Mouse (Mus musculus) liver, embryonic 15.5 days (tissue): ENCODE measurements around the gene Unc13a. TPM values are rescaled to one million over a fixed set of nuclear protein-coding genes. Genes with fewer than 3 reads are reported as not detected.
A peak's percentile ranks its signal among the peaks of the same experiment; 100 is the strongest.
"Not testable (repeated sequence)": the region's sequence is repeated elsewhere in the genome, so short reads cannot be mapped to it uniquely, and the experiment has no call there.

Source experiments
- ATAC-seq: fragments of 200-750 bp; cut with Nextera tagmentation; 2 replicates; pipeline ENCODE4 v1.8.0; 2017; ENCODE audit warnings: moderate number of reproducible peaks, mild to moderate bottlenecking, moderate library complexity; ENCODE audit not compliant: insufficient read depth
- H3K27ac ChIP-seq: fragments of 300-500 bp; sonication (generic); replicated peaks from 2 replicates; pipeline ENCODE4 v1.5.1; 2015; ENCODE audit warnings: mild to moderate bottlenecking, inconsistent platforms
- H3K27me3 ChIP-seq: fragments of 300-500 bp; sonication (generic); 2 replicates; pipeline ENCODE4 v1.6.1; 2015; ENCODE audit warnings: mild to moderate bottlenecking, inconsistent platforms
- H3K36me3 ChIP-seq: fragments of 300-500 bp; sonication (generic); replicated peaks from 2 replicates; pipeline ENCODE4 v1.6.1; 2015; ENCODE audit warnings: moderate library complexity, mild to moderate bottlenecking, inconsistent platforms
- H3K4me1 ChIP-seq: fragments of 300-500 bp; sonication (generic); replicated peaks from 2 replicates; pipeline ENCODE4 v1.6.1; 2015; ENCODE audit warnings: inconsistent platforms
- H3K4me2 ChIP-seq: fragments of 300-500 bp; sonication (generic); 2 replicates; pipeline ENCODE4 v1.6.1; 2015; ENCODE audit warnings: moderate library complexity, mild to moderate bottlenecking, inconsistent platforms
- H3K4me3 ChIP-seq: fragments of 300-500 bp; sonication (generic); replicated peaks from 2 replicates; pipeline ENCODE4 v1.5.1; 2015; ENCODE audit warnings: mild to moderate bottlenecking, inconsistent platforms
- H3K9ac ChIP-seq: fragments of 300-500 bp; sonication (generic); 2 replicates; pipeline ENCODE4 v1.6.1; 2015; ENCODE audit warnings: moderate library complexity, mild to moderate bottlenecking, inconsistent platforms
- H3K9me3 ChIP-seq: fragments of 300-500 bp; sonication (generic); replicated peaks from 2 replicates; pipeline ENCODE4 v1.6.1; 2016; ENCODE audit warnings: inconsistent platforms
- WGBS: fragments of 180-500 bp; shearing (Covaris S2); methylation state at CpG from one replicate; pipeline ENCODE4 v1.1.7; 2015; ENCODE audit warnings: mixed read lengths; ENCODE audit not compliant: insufficient replicate concordance; 5-methylcytosine and 5-hydroxymethylcytosine counted together
- polyA plus RNA-seq: library from polyadenylated mRNA; unstranded; fragments of >200 nt; fragmentation: Nextera tagmentation; extraction: Ambion mirVana; gene quantifications from 2 replicates; pipeline ENCODE4 v1.2.1, GENCODE M21; 2015

Unc13a gene
- polyA plus RNA-seq, 1 experiment from 2014 or later = 0.20 TPM

DNA sequence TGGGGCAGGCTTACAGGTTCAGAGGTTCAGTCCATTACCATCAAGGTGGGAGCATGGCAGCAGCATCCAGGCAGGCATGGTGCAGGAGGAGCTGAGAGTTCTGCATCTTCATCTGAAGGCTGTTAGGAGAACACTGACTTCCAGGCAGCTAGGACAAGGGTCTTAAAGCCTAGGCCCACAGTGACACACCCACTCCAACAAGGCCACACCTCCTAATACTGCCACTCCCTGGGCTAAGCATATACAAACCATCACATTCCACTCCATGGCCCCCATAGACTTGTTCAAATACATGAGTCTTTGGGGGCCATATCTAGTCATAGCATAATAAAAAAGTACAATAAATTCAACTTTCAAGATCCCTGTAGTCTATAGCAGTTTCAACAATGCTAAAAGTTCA is 31.8 kb upstream of the Unc13a start:
- H3K4me2 ChIP-seq = peak overlapping the region; percentile 74
- not testable (repeated sequence) for H3K36me3 ChIP-seq, H3K9me3 ChIP-seq
- H3K4me1 ChIP-seq = peaks cover 55% of the 10 kb centered on the region
- peaks cover 48% of the 10 kb centered on the region for H3K27me3 ChIP-seq
- ATAC-seq = peak; percentile 85
- H3K27ac ChIP-seq = peak overlapping the region; percentile 89
- H3K4me3 ChIP-seq = peak overlapping the region; percentile 57
- peak overlapping the region; percentile 62 for H3K9ac ChIP-seq

DNA sequence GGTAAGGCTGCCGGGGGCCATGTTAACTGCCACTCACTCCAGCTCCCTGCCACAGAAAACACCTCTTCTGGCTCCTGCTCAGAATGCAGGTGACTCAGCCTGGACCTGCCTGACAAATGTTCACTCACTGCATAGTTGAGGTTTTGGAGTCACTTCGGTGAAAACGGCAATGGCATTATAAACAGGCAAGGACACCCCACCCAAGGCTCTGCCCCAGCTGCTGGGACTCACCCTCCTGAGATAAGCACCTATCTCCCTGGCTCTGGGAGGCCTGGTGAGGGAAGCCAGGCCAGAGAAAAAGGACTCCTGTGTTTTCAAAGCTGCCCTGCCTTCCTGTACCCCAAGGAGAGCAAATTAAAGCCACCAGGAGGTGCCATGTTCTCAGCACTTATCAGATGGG is 31.4 kb upstream of the Unc13a start:
- peaks cover 55% of the 10 kb centered on the region for H3K4me1 ChIP-seq
- H3K27me3 ChIP-seq = peaks cover 52% of the 10 kb centered on the region
- H3K4me2 ChIP-seq = peak overlapping the region; percentile 74
- no peaks in the 10 kb centered on the region for H3K36me3 ChIP-seq
- ATAC-seq = peak; percentile 99
- peak overlapping the region; percentile 57 for H3K4me3 ChIP-seq
- WGBS = 35% methylated on average over 3 of the region's 3 CpGs
- H3K9ac ChIP-seq = peak overlapping the region; percentile 62
- H3K9me3 ChIP-seq = no peaks in the 10 kb centered on the region
- peak overlapping the region; percentile 89 for H3K27ac ChIP-seq

DNA sequence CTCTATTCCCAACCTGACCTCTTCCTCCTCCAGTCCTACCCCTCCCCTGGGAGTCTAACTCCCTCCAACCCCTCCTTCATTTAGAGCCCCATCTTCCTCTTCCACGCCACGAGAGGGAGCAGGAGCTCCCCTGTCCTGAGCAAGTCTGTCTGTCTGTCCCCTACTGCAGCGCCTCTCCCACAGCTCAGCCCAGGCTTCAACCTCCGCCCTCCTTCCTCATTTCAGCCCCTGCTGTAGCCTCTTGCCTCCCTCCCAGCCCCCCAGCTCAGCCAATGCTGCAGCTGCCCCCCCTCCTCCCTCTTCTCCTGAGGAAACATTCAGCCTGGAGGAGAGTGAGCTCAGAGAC is 30.5 kb upstream of the Unc13a start:
- H3K36me3 ChIP-seq = no peaks in the 10 kb centered on the region
- H3K9me3 ChIP-seq = no peaks in the 10 kb centered on the region
- no peak for ATAC-seq
- peak overlapping the region; percentile 74 for H3K4me2 ChIP-seq
- H3K27ac ChIP-seq = peak overlapping the region; percentile 89
- WGBS = 4% methylated on average over 4 of the region's 4 CpGs
- H3K27me3 ChIP-seq = peaks cover 56% of the 10 kb centered on the region
- H3K4me1 ChIP-seq = peaks cover 55% of the 10 kb centered on the region
- H3K4me3 ChIP-seq = peak overlapping the region; percentile 57
- H3K9ac ChIP-seq = peak overlapping the region; percentile 62

DNA sequence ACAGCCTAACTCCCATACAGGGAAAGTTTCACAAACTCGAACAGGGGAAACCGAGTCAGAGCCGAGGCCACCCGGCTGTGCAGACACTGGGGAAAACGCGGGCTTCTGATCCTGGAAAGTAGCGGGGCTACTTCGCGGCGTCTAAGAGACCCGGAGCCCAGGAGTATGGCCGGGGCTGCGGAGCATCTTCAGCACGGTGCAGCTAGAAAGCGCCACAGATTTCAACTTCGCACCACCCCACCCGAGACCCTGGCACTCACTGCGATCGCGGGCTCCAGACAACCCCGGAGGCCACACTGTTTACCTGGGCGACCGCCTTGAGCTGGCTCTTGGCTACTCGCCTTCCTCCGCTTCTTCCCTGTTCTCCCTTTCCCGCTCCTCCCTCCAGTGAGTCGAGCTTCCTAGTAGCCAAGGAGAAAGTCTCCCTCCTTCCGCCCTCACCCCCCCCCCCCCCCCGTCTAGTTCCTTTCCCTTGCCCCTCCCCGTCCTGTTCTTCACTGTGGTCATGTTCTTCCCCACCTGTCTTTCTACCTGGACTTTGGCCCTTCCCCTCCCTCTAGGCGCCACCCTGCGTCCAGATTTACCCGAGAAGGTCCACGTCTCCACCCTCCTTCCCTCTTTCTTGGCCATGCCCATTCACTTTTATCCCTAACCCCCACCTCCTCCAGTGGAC is 30.0 kb upstream of the Unc13a start, which contains the start of gene B3gnt3:
Gene B3gnt3 (minus strand): TSS at position 376 of the 673 bp plus-strand sequence.
- H3K27me3 ChIP-seq = peaks cover 61% of the 10 kb centered on the region
- 10% methylated on average over 32 of the region's 34 CpGs for WGBS

DNA sequence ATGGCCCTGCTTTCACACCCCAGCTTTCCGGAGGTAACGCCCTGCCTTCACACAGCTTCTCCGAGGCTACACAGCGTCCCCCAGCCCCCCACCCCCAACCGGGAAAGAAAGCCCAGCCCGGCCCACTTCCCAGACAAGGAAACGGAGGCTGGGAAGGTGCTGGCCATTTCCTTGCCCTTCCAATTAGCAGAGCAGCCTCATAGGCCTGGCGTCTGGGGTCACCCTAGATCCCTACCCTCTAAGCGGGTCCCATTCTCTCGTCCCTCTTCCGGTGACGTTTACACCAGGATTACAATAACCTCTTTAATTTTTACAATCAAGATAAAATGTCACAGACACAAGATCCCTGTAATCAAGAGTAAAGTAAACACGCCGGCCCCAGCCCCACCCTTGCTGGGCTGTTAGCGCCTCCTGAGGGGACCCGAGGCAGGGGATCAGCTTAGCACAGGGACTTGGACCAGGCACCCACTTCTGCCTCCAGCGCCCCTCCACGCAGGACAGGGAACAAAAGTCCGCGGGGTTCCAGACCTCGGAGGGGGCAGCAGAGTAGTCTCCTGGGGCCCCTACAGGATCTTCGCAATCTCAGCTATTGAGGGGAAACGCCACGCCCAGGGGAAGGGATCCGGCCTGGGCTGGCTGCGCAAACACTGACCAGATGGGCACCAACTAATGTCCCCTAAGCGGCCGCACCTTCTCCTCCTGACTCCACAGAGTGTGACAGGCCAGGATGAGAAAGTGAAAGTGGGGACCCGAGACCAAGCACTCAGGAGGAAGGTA is 29.1 kb upstream of the Unc13a start:
- Histone ChIP-seq H3K27me3 (peaks cover 67% of the 10 kb centered on the region), H3K4me1 (peaks cover 55% of the 10 kb centered on the region), H3K4me2 (peak overlapping the region; percentile 74), H3K9ac (peak overlapping the region; percentile 47), H3K27ac (no peak overlapping the region), H3K9me3 (no peaks in the 10 kb centered on the region), H3K36me3 (no peaks in the 10 kb centered on the region), H3K4me3 (peak overlapping the region; percentile 57)
- ATAC-seq = no peak
- 12% methylated on average over 29 of the region's 29 CpGs for WGBS

More for the DNA sequence above, 30.0 kb upstream of the Unc13a start, which contains the start of gene B3gnt3:
- Histone ChIP-seq H3K36me3 (no peaks in the 10 kb centered on the region), H3K9ac (peak within 1 kb of the TSS; percentile 62), H3K27ac (peak within 1 kb of the TSS; percentile 89), H3K4me1 (peaks cover 55% of the 10 kb centered on the region), H3K4me2 (peak within 1 kb of the TSS; percentile 74), H3K4me3 (peak within 1 kb of the TSS; percentile 57), H3K9me3 (no peaks in the 10 kb centered on the region)
- no peak for ATAC-seq

DNA sequence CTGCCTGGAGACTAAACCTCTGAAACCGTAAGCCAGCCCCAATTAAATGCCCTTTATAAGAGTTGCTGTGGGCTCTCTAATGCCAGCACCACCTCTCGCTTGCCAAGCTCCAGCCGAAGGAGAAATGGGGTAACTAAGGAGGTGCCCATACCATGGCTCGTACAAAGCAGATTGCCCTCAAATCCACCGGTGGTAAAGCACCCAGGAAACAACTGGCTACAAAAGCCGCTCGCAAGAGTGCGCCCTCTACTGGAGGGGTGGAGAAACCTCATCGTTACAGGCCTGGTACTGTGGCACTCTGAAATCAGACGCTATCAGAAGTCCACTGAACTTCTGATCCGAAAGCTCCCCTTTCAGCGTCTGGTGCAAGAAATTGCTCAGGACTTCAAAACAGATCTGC is 23.9 kb upstream of the Unc13a start:
- H3K9me3 ChIP-seq, ATAC-seq, H3K27ac ChIP-seq, H3K36me3 ChIP-seq, H3K4me2 ChIP-seq, H3K4me3 ChIP-seq, H3K9ac ChIP-seq: not testable (repeated sequence)
- H3K4me1 ChIP-seq = peaks cover 15% of the 10 kb centered on the region
- H3K27me3 ChIP-seq = peaks cover 92% of the 10 kb centered on the region
- 60% methylated on average over 12 of the region's 12 CpGs for WGBS

DNA sequence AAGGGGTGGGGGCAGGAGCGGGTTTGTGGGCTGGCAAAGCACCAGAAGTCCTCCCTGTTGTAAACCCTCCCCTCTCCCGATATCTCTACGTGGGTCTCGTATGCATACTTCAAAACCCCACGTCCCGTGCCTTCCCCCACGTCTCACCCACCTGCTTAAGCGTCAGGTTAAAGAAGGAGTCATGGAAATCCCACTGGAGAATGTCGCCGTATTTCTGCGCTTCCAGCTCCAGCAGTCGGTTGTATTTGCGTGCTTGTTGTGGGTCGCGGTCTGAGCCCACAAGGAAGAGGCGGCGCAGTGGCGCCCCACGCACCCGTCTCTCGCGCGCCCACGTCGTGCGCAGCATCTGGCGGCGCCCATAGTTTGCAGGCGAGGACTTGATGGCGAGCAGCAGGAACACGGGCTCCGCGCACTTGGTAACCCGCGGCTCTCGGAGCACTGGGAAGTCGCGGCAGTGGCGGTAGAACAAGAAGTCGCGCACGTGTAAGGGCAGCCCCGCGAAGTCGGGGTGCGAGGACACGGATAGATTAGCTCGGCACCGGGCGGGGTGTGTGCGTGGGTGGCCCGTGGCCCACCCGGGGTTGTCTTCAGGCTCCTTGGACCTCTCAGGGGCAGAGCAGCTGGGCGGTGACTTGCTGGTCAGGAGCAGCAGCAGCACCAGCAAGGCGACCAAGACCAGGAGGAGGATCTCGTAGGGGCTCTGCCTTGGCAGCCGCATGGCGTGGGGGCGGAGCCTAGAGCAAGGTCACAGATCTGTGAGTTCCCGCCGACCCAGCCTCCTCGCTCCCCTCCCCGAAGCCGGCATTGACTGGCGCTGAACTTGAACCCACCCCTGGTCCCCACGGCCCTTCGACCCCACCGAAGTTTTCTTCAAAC is 21.8 kb upstream of the Unc13a start:
- no peak overlapping the region for H3K4me3 ChIP-seq
- 8% methylated on average over 68 of the region's 68 CpGs for WGBS
- no peak for ATAC-seq

DNA sequence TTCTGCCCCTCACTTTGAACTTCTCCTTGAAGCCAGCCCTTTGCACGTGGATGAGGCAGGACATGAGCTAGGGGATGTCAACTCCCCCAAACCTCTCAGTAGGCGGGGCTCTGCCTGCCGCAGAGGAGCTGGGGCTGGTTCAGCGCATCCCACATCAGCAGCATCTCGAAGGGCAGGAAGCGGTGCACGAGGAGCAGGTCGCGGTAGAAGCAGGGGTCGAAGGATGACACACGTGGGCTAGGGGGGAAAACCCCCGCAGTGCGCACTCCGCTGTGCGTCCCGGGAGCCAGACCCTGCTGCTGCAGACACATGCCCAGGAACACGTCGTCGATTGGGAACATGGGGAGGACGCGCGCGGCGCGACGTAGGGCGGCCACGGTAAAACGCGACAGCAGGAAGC is 21.0 kb upstream of the Unc13a start:
- H3K9ac ChIP-seq = no peak overlapping the region
- WGBS = 4% methylated on average over 30 of the region's 30 CpGs
- no peak for ATAC-seq
- H3K27me3 ChIP-seq = peaks cover 97% of the 10 kb centered on the region
- no peaks in the 10 kb centered on the region for H3K36me3 ChIP-seq
- H3K4me3 ChIP-seq = no peak overlapping the region
- no peaks in the 10 kb centered on the region for H3K9me3 ChIP-seq
- H3K27ac ChIP-seq = no peak overlapping the region
- H3K4me1 ChIP-seq = 0 out of 2 replicates have a peak, but pooled peaks cover 5% of the 10 kb centered on the region
- H3K4me2 ChIP-seq = no peak overlapping the region

More for the DNA sequence above, 21.8 kb upstream of the Unc13a start:
- no peak overlapping the region for H3K9ac ChIP-seq
- no peak overlapping the region for H3K4me2 ChIP-seq
- no peaks in the 10 kb centered on the region for H3K9me3 ChIP-seq
- H3K4me1 ChIP-seq = 0 out of 2 replicates have a peak, but pooled peaks cover 5% of the 10 kb centered on the region
- peaks cover 92% of the 10 kb centered on the region for H3K27me3 ChIP-seq
- no peaks in the 10 kb centered on the region for H3K36me3 ChIP-seq
- no peak overlapping the region for H3K27ac ChIP-seq

DNA sequence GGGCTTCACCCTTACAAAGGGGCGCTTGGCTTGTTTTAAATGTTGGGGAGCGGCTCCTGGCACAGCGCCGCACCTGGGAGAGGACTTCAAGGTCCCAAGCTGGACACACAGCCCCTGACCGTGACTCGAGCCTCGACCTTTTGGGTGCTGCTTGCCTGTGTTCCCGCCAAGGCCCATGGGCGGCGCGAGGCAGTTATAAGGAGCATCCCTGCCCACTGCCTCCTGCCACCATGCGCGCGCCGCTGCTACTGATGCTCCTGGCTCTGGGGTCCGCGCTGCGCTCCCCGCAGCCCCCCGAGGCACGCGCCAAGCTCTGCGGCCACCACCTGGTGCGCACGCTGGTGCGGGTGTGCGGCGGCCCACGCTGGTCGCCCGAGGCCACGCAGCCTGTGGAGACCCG is 17.5 kb upstream of the Unc13a start, which contains the start of gene Insl3:
Gene Insl3 (plus strand): TSS at position 187 of the 400 bp plus-strand sequence.
- ATAC-seq = no peak
- Histone ChIP-seq H3K27ac (no peak within 1 kb of the TSS), H3K9ac (no peak within 1 kb of the TSS), H3K4me2 (no peak within 1 kb of the TSS), H3K4me1 (0 out of 2 replicates have a peak, but pooled peaks cover 10% of the 10 kb centered on the region), H3K27me3 (peaks cover 99% of the 10 kb centered on the region), H3K9me3 (no peaks in the 10 kb centered on the region), H3K36me3 (no peaks in the 10 kb centered on the region), H3K4me3 (no peak within 1 kb of the TSS)
- 14% methylated on average over 33 of the region's 33 CpGs for WGBS

DNA sequence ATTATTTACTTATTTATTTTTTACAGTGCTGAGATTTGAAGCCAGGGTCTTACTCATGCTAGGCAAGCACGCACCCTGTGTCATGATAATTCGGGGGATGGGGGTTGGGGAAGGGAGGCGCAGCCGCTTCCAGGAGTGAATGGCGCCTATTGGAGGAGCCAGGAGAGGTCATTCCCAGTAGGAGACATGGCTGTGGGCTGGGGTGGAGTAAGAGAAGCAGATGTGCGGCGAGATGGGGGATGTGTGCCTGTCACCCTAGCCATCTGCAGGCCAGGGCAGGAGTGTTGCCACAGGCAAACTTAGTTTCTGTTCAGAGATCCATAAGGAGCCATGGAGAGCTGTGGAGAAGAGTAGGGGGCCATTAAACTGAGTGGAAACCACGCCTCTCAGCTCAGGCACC is 16.1 kb upstream of the Unc13a start:
- Histone ChIP-seq H3K9me3 (no peaks in the 10 kb centered on the region), H3K36me3 (no peaks in the 10 kb centered on the region), H3K4me1 (0 out of 2 replicates have a peak, but pooled peaks cover 4% of the 10 kb centered on the region), H3K4me2 (no peak overlapping the region), H3K27ac (no peak overlapping the region), H3K9ac (no peak overlapping the region), H3K27me3 (peaks cover 99% of the 10 kb centered on the region), H3K4me3 (no peak overlapping the region)
- WGBS = 41% methylated on average over 8 of the region's 8 CpGs
- no peak for ATAC-seq
